Mouse (Mus musculus) spleen, adult 12 weeks (tissue): ENCODE results near the gene Clnk.

Experiments
- DNase-seq: peaks from one replicate; pipeline ENCODE4 v3.0.0; 2022; ENCODE audit warnings: low spot score

Gene Clnk

GRCm38 (mm10) chr5:38857591-38857990 lies 19.0 kb downstream of the Clnk start:
- no peak for DNase-seq

- no peak for DNase-seq
Measured at GRCm38 (mm10) chr5:38850171-38850570, 26.4 kb downstream of the Clnk start.

GRCm38 (mm10) chr5:38845529-38845928 lies 31.1 kb downstream of the Clnk start:
- DNase-seq = no peak

- no peak for DNase-seq
Measured at GRCm38 (mm10) chr5:38844312-38844711, 32.3 kb downstream of the Clnk start.

- no peak for DNase-seq
Measured at GRCm38 (mm10) chr5:38839981-38840380, 36.6 kb downstream of the Clnk start.

DNA sequence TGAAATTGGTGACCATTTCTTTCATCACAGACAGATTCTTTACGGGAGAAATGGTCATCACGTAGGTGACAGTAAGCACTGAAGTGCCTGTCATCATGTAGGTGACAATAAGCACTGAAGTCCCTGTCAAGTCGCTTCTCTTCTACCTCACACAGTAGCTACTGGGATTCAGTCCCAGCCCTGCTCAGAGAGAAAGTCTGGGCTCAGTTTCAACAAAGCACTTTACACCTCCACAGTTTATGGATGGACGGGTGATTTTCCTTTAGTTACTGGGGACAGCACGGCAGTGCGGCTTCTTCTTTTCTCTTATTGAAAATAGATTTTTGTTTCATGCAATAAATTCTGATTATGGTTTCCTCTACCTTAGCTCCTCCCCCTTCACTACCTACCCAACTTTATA lies 49.3 kb downstream of the Clnk start:
- DNase-seq = no peak

GRCm38 (mm10) chr5:38826586-38826985 lies 50.0 kb downstream of the Clnk start:
- DNase-seq = no peak

DNA sequence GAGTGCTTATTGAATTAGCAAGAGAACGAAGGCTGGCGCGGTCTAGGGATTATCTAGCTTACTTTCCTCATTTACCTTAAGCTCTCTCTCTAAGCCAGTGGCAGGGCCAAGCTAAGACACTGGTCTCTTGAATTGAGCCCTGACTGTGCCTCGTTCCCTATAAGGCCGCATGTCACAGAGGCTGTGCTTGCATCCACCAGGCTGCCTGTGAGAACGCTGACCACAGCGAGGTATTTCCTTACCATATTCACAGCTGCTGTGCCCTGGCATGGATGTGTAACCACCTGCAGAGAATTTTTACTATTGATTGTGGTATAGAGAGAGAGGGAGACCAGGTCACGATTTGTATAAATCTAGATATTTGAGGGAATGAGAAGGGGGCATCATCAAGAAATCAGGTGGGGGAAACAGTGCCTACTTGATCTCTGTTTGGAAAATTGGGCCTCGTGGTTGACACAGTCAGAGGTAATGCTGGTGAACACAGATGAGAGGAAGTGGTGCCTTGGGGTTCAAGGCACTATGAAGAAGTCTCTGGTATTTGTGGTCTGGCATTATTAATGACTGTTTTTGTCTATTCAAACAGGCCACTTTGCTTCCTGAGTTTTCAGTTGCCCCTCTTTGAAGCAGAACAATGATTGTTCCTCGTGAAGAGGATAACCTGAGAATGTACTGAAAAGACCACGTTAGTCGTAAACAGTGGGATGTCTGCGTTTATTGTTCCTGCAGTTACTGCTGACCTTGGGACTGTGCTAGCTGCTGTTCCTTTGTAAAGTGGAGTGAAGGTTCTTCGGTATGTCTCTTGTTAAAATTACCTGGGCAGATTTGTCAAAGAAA lies 52.3 kb downstream of the Clnk start:
- no peak for DNase-seq

- no peak for DNase-seq
Measured at GRCm38 (mm10) chr5:38813391-38814109, 63.1 kb downstream of the Clnk start.

DNA sequence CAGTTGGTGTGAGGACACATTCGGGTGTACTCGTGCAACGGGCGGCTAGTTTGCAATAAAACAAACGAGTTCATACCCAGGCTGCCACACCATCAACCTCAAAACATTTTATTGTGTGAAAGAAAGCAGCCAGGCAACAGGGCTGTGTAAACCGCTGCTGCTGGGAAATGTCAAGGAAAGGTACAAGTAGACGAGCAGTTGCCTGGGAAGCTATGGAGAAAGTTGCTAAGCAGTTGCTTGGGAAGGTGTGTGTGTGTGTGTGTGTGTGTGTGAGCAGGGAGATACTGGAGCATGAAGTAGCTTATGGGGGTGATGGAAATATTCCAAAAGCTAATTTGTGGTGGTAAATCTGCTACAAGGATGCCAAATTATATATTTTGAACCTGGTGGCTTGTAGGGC lies 63.7 kb downstream of the Clnk start:
- no peak for DNase-seq

GRCm38 (mm10) chr5:38812386-38812785 lies 64.2 kb downstream of the Clnk start:
- DNase-seq = no peak

GRCm38 (mm10) chr5:38798910-38799309 lies 77.7 kb downstream of the Clnk start:
- DNase-seq = no peak

- DNase-seq = no peak
Measured at GRCm38 (mm10) chr5:38795139-38795538, 81.5 kb downstream of the Clnk start.

DNA sequence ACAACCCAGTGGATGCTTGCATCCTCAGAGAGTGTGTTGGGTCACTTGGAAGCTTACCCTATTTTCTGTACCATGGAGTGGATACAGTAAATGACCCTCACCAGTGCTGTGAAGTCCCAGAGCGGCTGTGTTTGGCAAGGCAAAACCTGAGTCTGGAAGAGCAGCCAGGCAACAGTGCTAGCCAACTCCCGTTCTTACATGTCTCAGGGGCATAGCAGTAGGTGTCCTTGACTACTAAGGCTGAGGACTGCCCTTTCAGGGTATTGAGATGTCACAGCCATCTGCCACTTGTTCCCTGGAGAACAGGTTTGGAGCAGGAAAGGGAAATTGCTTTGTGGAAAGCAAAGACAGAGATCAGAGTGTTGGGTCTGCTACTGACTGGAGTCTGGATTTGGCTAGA lies 85.5 kb downstream of the Clnk start:
- no peak for DNase-seq

GRCm38 (mm10) chr5:38788820-38789219 lies 87.8 kb downstream of the Clnk start:
- DNase-seq = no peak

DNA sequence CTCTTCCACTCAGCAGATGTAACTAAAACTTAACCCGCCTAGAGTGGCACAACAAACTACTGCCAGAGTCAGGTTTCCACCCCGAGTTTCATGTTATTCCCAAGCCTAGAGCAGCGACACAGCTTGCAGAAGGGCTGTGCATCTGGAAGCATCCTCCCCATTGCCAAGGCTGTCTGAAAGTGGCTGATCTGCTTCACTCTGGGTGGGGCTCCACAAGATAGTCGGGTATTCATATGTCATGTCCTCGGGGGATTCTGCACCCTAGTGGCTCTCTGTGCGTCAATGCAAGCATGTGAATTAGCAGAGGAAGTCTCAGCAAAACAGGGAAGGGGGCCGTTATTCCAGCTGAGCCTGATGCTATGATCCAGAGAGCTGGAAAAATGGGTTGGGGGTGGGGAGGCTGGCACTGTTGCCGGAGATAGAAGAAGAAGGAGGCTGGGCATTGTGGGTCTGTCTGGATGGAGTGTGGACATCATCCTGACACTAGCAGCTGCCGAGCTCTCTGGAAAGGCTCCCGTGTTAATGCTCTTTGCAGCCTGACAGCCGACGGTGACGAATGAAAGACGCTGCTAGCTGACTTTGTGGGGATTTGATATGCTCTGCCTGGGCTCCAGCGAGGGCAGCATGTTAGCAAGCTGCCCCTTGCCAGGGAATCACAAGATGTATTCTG lies 88.6 kb downstream of the Clnk start:
- DNase-seq = no peak

GRCm38 (mm10) chr5:38786126-38786525 lies 90.5 kb downstream of the Clnk start:
- no peak for DNase-seq

GRCm38 (mm10) chr5:38785686-38786085 lies 90.9 kb downstream of the Clnk start:
- no peak for DNase-seq

DNA sequence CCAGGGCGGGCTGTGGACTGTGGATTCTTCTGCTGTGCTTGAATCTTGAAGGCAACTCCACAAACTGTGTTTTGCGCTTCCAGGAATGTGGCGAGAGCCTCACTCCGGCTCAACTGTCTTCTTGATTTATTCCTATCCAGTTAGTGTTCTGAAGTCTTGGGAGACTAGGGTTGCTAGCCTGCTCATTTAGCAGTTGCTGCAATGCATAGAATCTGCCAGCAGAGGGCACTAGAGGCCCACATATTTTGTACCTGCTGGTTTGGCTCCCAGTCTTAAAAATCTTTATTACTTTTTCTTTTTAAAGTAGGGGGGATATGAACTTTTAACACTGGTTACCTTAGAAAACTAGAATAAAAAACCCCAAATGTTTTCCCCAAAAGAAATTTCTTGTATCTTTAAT lies 94.8 kb downstream of the Clnk start:
- peak; percentile 9 for DNase-seq

DNA sequence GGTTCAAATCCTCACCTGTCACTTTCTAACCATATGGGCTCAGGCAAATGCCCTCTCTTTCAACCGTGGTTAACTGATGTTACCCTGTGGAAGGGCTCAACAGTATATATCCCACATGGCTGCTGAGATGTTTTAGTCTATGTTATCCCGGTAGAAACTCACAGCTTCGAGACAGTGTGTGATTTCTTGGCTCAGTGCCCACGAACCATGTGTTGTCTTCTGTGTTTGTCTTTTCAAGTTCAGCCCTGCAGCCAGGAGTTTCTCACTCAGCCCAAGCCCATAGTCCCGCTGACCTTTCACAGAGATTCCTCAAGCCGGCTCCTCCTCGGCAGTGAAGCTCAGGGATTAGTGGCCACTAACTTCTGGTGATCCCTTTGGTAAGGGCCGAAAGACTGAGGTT lies 96.0 kb downstream of the Clnk start:
- no peak for DNase-seq

- DNase-seq = no peak
Measured at GRCm38 (mm10) chr5:38780045-38780444, 96.6 kb downstream of the Clnk start.

- DNase-seq = no peak
Measured at GRCm38 (mm10) chr5:38775500-38775899, 101.1 kb downstream of the Clnk start.

DNA sequence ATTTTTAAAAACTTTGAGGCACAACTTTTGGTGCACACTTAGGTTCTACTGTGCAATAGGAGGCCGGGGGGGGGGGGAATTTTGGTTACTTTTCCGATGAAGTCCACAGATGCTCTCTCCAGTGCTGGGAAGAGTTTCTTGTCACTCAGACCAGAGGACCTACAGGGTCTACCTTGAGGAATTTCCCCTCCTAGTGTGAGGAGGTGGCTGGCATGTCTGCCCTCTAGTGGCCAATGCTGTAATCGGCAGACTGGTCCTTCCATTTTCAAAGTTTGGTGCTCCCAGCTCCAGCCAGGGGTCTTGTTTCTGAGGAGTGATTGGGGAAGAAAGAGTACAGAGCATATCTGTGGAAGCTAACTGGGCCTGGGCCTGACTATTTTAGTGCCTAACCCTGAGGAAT lies 121.7 kb downstream of the Clnk start:
- no peak for DNase-seq
